Mouse (Mus musculus) heart, embryonic 14.5 days (tissue): ENCODE measurements around the gene Hoxd1. TPM values are rescaled to one million over a fixed set of nuclear protein-coding genes. Genes with fewer than 3 reads are reported as not detected.

Experiments used
- ATAC-seq: fragments of 200-750 bp; cut with Nextera tagmentation; 2 replicates; pipeline ENCODE4 v1.8.0; 2017; ENCODE audit warnings: low read depth, moderate TSS enrichment; ENCODE audit not compliant: insufficient number of reproducible peaks, insufficient read depth, low FRiP score
- H3K27ac ChIP-seq, 2 experiments: fragments of 200-500 bp in 1 of 2; fragments of 300-500 bp in 1 of 2; sonication (generic) in 1 of 2; replicated peaks in 1 of 2; 2 replicates each; pipeline ENCODE4 v1.5.1; 2012 to 2014; ENCODE audit warnings: low read depth in 2 of 2, low read length in 2 of 2, control low read depth in 1 of 2, mild to moderate bottlenecking in 1 of 2, mixed read lengths in 1 of 2; ENCODE audit not compliant: control insufficient read depth in 1 of 2, insufficient read depth in 1 of 2
- H3K27me3 ChIP-seq: fragments of 300-500 bp; sonication (generic); 2 replicates; pipeline ENCODE4 v1.6.1; 2014; ENCODE audit warnings: mild to moderate bottlenecking, low read length, control low read depth; ENCODE audit not compliant: control insufficient read depth, insufficient read depth
- H3K36me3 ChIP-seq: fragments of 300-500 bp; sonication (generic); 2 replicates; pipeline ENCODE4 v1.6.1; 2014; ENCODE audit warnings: mild to moderate bottlenecking, control low read depth, low read length, mixed read lengths; ENCODE audit not compliant: control insufficient read depth, insufficient read depth
- H3K4me1 ChIP-seq, 2 experiments: fragments of 200-500 bp in 1 of 2; fragments of 300-500 bp in 1 of 2; sonication (generic) in 1 of 2; 2 replicates each; pipeline ENCODE4 v1.6.1; 2012 to 2014; ENCODE audit warnings: low read length in 2 of 2, control low read depth in 1 of 2, mixed read lengths in 1 of 2; ENCODE audit not compliant: control insufficient read depth in 2 of 2, insufficient read depth in 2 of 2
- H3K4me2 ChIP-seq: fragments of 300-500 bp; sonication (generic); 2 replicates; pipeline ENCODE4 v1.6.1; 2014; ENCODE audit warnings: mild to moderate bottlenecking, low read length
- H3K4me3 ChIP-seq, 2 experiments: fragments of 200-500 bp in 1 of 2; fragments of 300-500 bp in 1 of 2; sonication (generic) in 1 of 2; 2 replicates each; pipeline ENCODE4 v1.5.1; 2012 to 2014; ENCODE audit warnings: low read length in 2 of 2, mild to moderate bottlenecking in 2 of 2, control low read depth in 1 of 2, low read depth in 1 of 2, moderate library complexity in 1 of 2; ENCODE audit not compliant: control insufficient read depth in 1 of 2, insufficient read depth in 1 of 2
- H3K9ac ChIP-seq: fragments of 300-500 bp; sonication (generic); 2 replicates; pipeline ENCODE4 v1.6.1; 2014; ENCODE audit warnings: mild to moderate bottlenecking, low read length
- H3K9me3 ChIP-seq: fragments of 300-500 bp; sonication (generic); 2 replicates; pipeline ENCODE4 v1.6.1; 2016; ENCODE audit warnings: low read length, control low read depth; ENCODE audit not compliant: control insufficient read depth
- WGBS: fragments of 180-500 bp; shearing (Covaris S2); extraction: QIAGEN DNeasy Blood & Tissue Kit; methylation state at CpG from one replicate; pipeline ENCODE4 v1.1.7; 2014; 5-methylcytosine and 5-hydroxymethylcytosine counted together
- polyA plus RNA-seq: library from polyadenylated mRNA; unstranded; fragments of >200 nt; fragmentation: Nextera tagmentation; extraction: Ambion mirVana; gene quantifications from 2 replicates; pipeline ENCODE4 v1.2.1, GENCODE M21; 2014

Hoxd1 gene
- polyA plus RNA-seq, 1 experiment from 2014 or later, result not detected

- no peak overlapping the region for H3K9ac ChIP-seq
- H3K36me3 ChIP-seq, result no peaks in the 10 kb centered on the region
- no peak overlapping the region for H3K4me3 ChIP-seq
- H3K27ac ChIP-seq, result no peak overlapping the region
- WGBS, result 2% methylated on average over 20 of the region's 20 CpGs
- H3K9me3 ChIP-seq, result no peaks in the 10 kb centered on the region
- no peak overlapping the region for H3K4me2 ChIP-seq
- H3K27me3 ChIP-seq, result peaks cover 96% of the 10 kb centered on the region
- 0 out of 4 replicates have a peak, but pooled peaks cover 0 to 5% of the 10 kb centered on the region in 2 experiments for H3K4me1 ChIP-seq
- no peak for ATAC-seq
Measured at GRCm38 (mm10) chr2:74738623-74739475, 23.9 kb upstream of the Hoxd1 start.

- no peaks in the 10 kb centered on the region for H3K9me3 ChIP-seq
- H3K27ac ChIP-seq, result no peak overlapping the region
- H3K36me3 ChIP-seq, result no peaks in the 10 kb centered on the region
- H3K4me2 ChIP-seq, result no peak overlapping the region
- no peak overlapping the region for H3K4me3 ChIP-seq
- 0 out of 4 replicates have a peak, but pooled peaks cover 0 to 5% of the 10 kb centered on the region in 2 experiments for H3K4me1 ChIP-seq
- H3K9ac ChIP-seq, result no peak overlapping the region
- H3K27me3 ChIP-seq, result peaks cover 98% of the 10 kb centered on the region
- 18% methylated on average over 2 of the region's 2 CpGs for WGBS
- no peak for ATAC-seq
Measured at GRCm38 (mm10) chr2:74739476-74739800, 23.3 kb upstream of the Hoxd1 start.

- no peak overlapping the region for H3K27ac ChIP-seq
- H3K4me3 ChIP-seq, result no peak overlapping the region
- WGBS, result 5% methylated on average over 14 of the region's 14 CpGs
- no peak for ATAC-seq
- 0 out of 4 replicates have a peak, but pooled peaks cover 0 to 5% of the 10 kb centered on the region in 2 experiments for H3K4me1 ChIP-seq
- peaks cover 98% of the 10 kb centered on the region for H3K27me3 ChIP-seq
- no peak overlapping the region for H3K4me2 ChIP-seq
- no peak overlapping the region for H3K9ac ChIP-seq
- H3K36me3 ChIP-seq, result no peaks in the 10 kb centered on the region
- no peaks in the 10 kb centered on the region for H3K9me3 ChIP-seq
Measured at GRCm38 (mm10) chr2:74739869-74740268, 22.9 kb upstream of the Hoxd1 start.

DNA sequence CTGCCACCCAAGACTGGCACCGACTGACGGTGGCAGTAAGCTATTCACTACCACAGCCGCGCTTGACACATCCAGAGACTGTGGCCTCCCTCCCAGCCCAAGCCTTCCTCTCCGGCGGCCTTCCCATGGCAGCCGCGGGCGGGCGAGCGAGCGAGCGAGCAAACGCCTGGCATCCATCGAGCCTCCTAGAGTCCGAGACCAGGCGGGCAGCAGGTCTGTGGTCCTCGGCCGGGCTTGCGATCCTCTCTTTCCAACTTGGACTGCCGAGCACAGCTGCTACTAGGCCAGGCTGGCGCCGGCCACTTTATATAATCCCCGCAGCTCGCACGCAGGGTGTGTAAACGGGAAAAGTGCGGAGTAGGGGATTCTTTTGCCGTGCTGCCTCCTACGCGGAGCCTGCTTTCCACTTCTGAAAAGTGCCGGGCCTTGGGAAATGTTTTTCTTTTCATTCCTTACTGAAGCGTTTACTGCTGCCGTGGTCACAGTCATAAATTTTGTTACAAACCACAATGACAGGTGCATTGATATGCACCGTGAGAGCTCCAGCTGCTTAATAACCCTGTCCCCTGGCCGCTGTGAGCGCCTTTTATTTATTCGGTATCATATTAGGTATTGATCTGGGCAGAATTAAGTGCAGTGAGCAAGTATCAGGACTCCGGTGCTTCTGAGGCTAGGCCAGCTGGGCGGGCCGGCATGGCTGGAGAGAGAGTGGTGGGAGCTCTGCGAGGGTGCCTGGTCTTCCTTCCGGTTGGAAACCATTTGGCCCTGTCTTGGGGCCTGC is 22.3 kb upstream of the Hoxd1 start:
- no peak for ATAC-seq
- Histone ChIP-seq H3K4me2 (no peak overlapping the region), H3K9ac (no peak overlapping the region), H3K36me3 (no peaks in the 10 kb centered on the region), H3K27ac (no peak overlapping the region), H3K9me3 (no peaks in the 10 kb centered on the region), H3K27me3 (peaks cover 98% of the 10 kb centered on the region), H3K4me1 (0 out of 4 replicates have a peak, but pooled peaks cover 0 to 5% of the 10 kb centered on the region in 2 experiments), H3K4me3 (peak overlapping the region in 1 of 2 experiments; percentile 6; a peak in 1 of 4 replicates)
- WGBS, result 3% methylated on average over 38 of the region's 43 CpGs

GRCm38 (mm10) chr2:74741252-74741978 is 21.4 kb upstream of the Hoxd1 start:
- peaks cover 0 to under 1% of the 10 kb centered on the region in 2 experiments; a peak in 1 of 4 replicates for H3K4me1 ChIP-seq
- no peaks in the 10 kb centered on the region for H3K36me3 ChIP-seq
- no peak overlapping the region for H3K9ac ChIP-seq
- no peak for ATAC-seq
- H3K4me2 ChIP-seq, result no peak overlapping the region
- no peak overlapping the region for H3K4me3 ChIP-seq
- no peaks in the 10 kb centered on the region for H3K9me3 ChIP-seq
- peaks cover 98% of the 10 kb centered on the region for H3K27me3 ChIP-seq
- 32% methylated on average over 2 of the region's 3 CpGs for WGBS
- no peak overlapping the region for H3K27ac ChIP-seq

DNA sequence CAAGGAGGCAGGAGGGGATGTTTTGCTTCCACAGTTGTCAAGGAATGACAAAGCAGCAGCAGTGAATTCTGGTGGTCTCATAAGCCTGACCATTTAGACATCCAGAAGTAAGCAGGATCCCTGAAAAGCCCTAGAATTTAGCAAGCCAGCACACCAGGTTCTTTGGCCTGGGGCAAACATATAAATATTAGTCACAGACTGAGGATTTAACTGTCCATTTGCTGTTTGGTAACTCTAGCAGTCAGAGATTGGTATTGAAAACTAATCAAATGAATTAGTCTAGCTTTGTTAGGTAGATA is 20.9 kb upstream of the Hoxd1 start:
- peaks cover 0 to 3% of the 10 kb centered on the region in 2 experiments; a peak in 1 of 4 replicates for H3K4me1 ChIP-seq
- no peak overlapping the region for H3K27ac ChIP-seq
- no peaks in the 10 kb centered on the region for H3K9me3 ChIP-seq
- no peak overlapping the region for H3K9ac ChIP-seq
- no peak overlapping the region for H3K4me3 ChIP-seq
- H3K36me3 ChIP-seq, result no peaks in the 10 kb centered on the region
- no peak for ATAC-seq
- no peak overlapping the region for H3K4me2 ChIP-seq
- peaks cover 98% of the 10 kb centered on the region for H3K27me3 ChIP-seq

DNA sequence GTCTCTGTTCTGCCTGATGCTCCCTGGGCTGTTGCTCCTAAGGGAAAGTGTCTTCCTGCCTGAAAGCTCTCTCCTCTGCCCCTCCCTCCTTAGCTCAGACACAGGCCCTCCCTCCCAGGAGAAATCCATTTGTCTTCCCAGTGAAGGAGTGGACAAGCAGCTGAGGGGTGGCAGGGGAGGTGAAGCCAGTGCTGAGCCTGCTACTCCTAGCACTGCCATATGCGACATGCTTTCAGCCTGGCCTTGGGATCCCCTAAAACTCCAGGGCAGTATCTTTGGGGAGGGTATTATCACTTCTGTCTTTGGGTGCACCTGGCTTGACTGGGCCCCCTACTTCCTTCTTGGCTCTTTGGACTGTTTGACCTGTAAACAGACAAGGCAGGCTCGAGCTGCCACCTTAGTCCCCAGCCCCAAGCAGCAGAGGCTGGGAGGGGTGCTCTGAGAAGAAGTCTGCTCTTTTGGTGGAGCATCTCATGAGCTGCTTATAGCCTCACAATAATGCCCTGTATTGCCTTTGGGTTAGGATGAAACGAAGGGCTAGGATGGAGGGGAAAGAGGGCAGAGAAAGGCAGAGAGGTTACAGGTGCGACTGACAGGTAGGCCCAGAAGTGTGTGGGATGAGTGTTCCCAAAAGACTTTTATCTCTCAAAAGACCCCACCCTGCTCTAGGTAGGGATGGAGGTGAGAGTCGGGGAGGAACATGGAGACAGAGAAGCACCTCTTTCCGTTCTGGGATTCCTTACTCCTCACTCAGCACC is 17.1 kb upstream of the Hoxd1 start:
- Histone ChIP-seq H3K9me3 (no peaks in the 10 kb centered on the region), H3K27me3 (peaks cover 96% of the 10 kb centered on the region), H3K4me2 (no peak overlapping the region), H3K4me1 (peaks cover 6 to 9% of the 10 kb centered on the region in 2 experiments; a peak in 3 of 4 replicates), H3K27ac (no peak overlapping the region), H3K9ac (no peak overlapping the region), H3K4me3 (no peak overlapping the region), H3K36me3 (no peaks in the 10 kb centered on the region)
- no peak for ATAC-seq
- 7% methylated on average over 6 of the region's 6 CpGs for whole genome bisulfite sequencing
